Mouse (Mus musculus): ENCODE measurements around the gene Emsy.

DNA sequence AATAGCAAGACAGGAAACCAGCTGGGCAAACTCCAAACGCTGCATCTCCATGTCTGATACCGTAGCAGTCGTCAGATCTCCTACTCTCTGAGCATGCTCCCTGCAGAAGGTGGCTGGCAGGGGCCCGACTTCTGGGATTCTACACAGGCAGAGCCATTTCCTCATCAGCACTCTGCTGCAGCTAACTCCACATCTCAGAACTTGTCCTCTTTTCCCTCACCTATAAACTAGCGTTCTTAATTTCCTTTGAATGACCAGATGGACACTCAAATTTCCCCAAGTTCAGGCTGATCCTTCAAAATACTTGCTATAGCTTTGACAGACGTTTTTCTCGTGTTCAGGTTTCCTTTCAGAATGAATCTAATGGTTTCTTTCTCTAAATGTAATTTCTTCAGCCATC is 45.2 kb upstream of the Emsy start:
- TF ChIP-seq GATA1 (IDR thresholded peaks at IDR 0.05; ENCODE audit: borderline replicate concordance, low read length) (no peak), FLI1 (IDR thresholded peaks at IDR 0.05; ENCODE audit: low read length) (no peak)

Measured in megakaryocyte, embryonic 14.5 days (primary cell).